Mouse (Mus musculus) mature B cell (primary cell): ENCODE measurements at regions not wholly inside any gene's neighbourhood (a gene's known extent, or its start where the extent isn't known, plus 50 kb on each side); places are given as distances from the start of the nearest gene placed in this dataset.

Experiments used
- in situ Hi-C: fragments of 300-500 bp; cut with MboI; formaldehyde crosslinking; loops from 2 replicates; pipeline ENCODE4 v1.14.3; 2019

GRCm38 (mm10) chr2:117543301-117543782 is 200.5 kb upstream of the Rasgrp1 start:
- in situ Hi-C loops, result no loop called here

DNA sequence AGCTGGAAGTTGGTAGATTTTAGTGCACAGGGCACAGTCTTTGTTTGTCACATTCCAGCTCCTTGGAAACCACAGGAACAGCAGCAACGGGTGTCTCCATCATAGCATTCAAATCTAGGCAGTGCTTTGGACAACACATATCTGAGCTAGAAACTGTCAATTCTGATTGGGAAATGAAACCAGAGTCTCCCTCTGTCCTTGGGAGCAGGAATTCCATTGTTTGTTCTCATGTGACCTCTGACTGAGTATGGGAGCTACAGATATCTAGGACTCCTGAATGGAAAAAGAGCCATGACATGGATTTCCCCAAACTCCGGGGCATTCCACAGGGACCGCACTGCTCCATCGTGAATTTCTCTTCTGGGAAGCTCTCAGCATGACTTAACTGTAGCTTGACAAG is 205.5 kb upstream of the Rasgrp1 start:
- in situ Hi-C loops, result no loop called here

DNA sequence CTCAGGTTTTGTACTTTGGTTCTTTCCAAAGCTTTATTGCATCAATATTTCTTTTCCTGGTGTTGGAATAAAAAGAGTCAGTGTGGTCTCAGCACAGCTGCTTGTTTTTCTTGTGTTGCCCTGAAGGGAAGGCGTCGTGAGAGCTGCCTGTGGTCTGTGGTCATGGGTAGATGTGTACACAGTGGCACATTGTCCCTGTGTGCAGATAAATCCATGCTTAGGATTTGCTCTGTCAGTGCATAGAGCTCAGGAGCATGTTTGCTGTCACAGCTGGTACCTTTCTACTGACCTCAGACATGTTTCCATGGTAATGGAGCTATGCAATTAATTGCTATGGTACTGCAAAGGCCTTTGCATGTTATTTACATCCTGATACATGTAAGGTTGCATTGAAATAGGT is 213.5 kb upstream of the Rasgrp1 start:
- in situ Hi-C loops, result no loop called here

DNA sequence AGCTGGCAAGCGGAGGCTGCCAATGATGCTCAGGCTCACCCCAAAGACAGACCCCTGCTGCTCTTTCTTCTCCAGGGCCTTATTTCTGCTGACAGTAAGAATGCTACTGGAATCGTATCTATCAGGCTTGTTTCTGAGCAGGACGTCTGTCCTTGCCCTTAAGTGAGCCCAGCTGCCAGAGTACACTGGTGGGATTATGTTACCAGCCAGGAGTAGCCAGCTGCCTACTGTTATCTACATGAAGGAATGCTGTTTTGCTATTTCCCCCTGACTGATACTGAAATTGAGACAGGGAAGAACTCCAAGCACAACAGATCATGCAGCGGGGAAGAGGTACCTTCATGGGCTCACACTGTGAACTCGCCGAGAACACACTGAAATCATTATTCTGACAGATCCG is 228.2 kb upstream of the Rasgrp1 start:
- in situ Hi-C loops, result no loop called here

GRCm38 (mm10) chr2:117587381-117587780 is 244.6 kb upstream of the Rasgrp1 start:
- in situ Hi-C loops, result no loop called here

GRCm38 (mm10) chr2:117595028-117595427 is 252.2 kb upstream of the Rasgrp1 start:
- in situ Hi-C loops, result no loop called here

DNA sequence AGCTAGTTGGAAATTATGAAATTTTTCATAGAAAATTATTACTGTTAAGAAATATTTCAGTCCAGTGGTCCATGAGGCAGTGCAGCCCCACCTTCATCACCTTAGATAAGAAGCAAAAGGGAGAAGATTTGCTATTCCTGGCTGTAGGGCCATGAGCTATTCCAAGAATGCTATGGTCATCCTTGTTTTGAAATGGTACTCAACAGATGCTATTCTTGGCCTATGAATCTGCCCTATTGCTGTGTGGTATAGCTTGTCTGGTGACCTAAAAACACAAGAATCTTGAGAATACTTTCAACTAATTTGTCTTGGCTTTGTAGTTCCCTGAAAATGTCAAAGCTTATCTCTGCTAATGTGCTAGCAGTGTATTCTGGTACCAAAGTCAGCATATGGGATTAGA is 254.8 kb upstream of the Rasgrp1 start:
- in situ Hi-C loops, result no loop called here

- in situ Hi-C loops, result no loop called here
Observed at GRCm38 (mm10) chr2:117614772-117615171, 272.0 kb upstream of the Rasgrp1 start.

GRCm38 (mm10) chr2:117618063-117618462 is 275.3 kb upstream of the Rasgrp1 start:
- in situ Hi-C loops, result no loop called here

- in situ Hi-C loops, result no loop called here
Observed at GRCm38 (mm10) chr2:117623955-117624354, 281.2 kb upstream of the Rasgrp1 start.

DNA sequence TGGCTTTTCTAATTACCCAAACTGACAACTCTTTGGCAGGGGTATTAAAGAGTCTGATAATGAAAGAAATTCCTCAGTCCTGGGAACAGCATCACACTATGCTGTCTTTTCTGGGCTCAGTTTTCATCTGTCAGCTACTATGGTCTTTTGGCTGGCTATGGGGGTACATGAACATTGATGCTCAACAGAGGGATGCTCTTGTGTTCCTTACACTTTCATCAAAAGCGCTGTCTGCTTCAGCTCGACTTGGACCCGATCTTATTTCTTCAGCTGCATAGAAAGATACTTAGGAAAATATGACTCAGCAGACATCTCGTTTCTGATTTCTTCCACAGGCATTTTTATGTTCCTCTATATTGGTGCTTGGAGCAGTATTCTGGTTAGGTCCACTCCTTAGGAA is 292.1 kb upstream of the Rasgrp1 start:
- in situ Hi-C loops, result no loop called here

DNA sequence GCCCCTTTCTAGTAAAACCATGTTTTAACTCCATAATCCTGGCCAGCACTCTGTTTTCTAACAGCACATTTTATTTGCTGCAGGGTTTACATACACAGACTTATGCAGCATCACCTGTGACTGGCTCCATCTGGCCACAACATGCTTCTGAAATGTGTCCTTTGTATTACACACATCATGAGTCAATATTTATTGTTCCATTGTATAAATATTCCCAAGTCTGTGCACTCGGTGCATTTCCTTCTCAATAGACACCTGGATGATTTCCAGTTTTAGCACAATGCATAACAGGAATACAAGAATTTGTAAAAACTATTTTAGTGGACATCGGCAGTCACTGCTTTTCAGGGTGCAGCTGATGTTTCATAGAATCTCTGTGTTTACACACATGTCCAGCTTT is 294.6 kb upstream of the Rasgrp1 start:
- in situ Hi-C loops, result no loop called here

GRCm38 (mm10) chr2:117652101-117652500 is 309.3 kb upstream of the Rasgrp1 start:
- in situ Hi-C loops, result no loop called here

DNA sequence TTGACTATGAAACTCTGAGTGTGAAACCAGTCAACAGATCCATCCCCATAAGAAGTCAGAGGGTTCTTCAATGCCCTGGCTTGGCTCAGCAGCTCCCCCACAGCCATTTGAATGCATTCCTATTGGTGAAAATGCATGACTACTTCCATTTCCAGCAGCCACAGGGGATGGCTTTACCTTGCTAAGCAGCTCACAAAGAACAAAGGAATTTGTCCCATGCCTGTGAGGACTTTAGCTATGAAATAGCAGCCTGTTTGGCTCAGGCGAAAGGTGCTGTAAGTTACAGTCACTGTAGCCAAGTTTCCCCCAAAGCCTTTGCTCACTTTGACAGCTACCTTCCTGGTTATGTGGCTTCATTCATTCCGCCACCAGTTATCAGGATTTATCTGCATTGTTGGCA is 309.8 kb upstream of the Rasgrp1 start:
- in situ Hi-C loops, result no loop called here

GRCm38 (mm10) chr2:117656546-117657175 is 313.9 kb upstream of the Rasgrp1 start:
- in situ Hi-C loops, result no loop called here

GRCm38 (mm10) chr2:117660217-117660924 is 317.6 kb upstream of the Rasgrp1 start:
- in situ Hi-C loops, result no loop called here

DNA sequence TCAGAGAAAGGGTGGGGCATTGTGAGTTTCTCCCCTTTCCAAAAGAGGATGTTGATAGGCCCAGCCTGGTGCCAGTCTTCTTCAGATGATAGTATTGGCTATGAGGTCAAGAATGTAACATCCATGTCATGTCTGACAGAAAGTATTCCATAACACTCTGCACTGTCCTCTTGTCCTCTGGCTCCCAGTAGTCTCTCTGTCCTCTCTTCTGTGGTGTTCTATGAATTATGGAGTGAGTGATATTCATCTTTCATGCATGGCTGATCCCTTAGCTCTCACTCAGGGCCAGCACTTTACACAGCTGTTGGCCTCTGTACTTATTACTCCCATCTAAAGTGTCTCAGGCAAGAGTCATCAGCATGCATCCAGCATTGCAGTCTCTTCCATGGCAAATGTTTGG is 319.9 kb upstream of the Rasgrp1 start:
- in situ Hi-C loops, result no loop called here

DNA sequence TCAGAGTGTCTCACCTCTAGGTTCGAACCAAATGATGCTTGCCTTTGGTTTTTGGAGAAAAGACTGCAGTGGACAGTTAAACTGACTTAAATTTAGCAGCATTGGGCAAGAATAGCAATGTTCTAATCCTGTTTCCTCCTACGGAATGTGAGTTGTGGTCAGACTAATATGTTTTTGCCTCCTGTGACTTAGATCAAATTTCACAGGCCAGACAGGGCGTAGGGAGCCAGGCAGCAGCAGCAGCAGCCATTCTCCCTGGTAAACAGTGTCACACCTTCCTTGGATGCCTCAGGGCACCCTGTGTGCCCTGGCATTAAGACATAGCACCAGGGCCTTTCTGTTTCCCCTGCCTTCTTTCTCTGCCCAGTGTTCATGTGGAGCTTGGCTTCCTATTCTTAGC is 323.7 kb upstream of the Rasgrp1 start:
- in situ Hi-C loops, result no loop called here

DNA sequence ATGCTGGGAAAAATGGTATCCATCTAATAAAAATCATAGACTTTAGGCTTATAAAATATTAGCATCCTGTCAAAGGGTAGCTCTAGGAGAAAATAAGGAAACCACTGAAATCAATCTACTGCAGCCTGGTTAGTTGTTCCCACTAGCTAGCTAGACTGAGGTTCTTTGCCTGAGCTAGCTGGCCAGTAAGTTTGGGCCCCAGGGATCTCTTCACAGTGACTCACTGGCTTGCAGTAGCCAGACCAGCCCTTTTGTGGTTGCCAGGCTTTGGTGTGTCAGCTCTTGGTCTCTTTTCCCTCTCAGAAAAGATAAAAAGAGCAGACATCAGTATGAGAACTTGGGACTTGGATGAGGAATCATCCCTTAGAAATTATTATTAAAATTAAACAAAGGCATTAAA is 325.3 kb upstream of the Rasgrp1 start:
- in situ Hi-C loops, result no loop called here

- in situ Hi-C loops, result no loop called here
Observed at GRCm38 (mm10) chr2:117674877-117675276, 332.1 kb upstream of the Rasgrp1 start.

- in situ Hi-C loops, result no loop called here
Observed at GRCm38 (mm10) chr2:117678650-117679049, 335.8 kb upstream of the Rasgrp1 start.

- in situ Hi-C loops, result no loop called here
Observed at GRCm38 (mm10) chr2:117685836-117686453, 343.1 kb upstream of the Rasgrp1 start.

- in situ Hi-C loops, result no loop called here
Observed at GRCm38 (mm10) chr2:117693537-117693936, 350.7 kb upstream of the Rasgrp1 start.
